Mouse (Mus musculus) left cerebral cortex, postnatal 14 days (tissue): ENCODE measurements around the gene Cypt4. TPM values are rescaled to one million over a fixed set of nuclear protein-coding genes. Genes with fewer than 3 reads are reported as not detected.
"Not testable (repeated sequence)": the region's sequence is repeated elsewhere in the genome, so short reads cannot be mapped to it uniquely, and the experiment has no call there.

Experiments
- DNase-seq, 2 experiments: peaks; one replicate each; pipeline ENCODE4 v3.0.0; 2021 to 2022; ENCODE audit warnings: low spot score in 2 of 2, mixed read lengths in 1 of 2
- intact Hi-C: fragments of 180-260 bp; cut with DNase I; formaldehyde crosslinking; loops from one replicate; pipeline ENCODE4 v1.15.1; 2025
- long read RNA-seq, 2 experiments: library from polyadenylated mRNA; stranded (forward); transcript quantifications; one replicate each; pipeline ENCODE4 v2.0.0; 2021
- total RNA-seq, 2 experiments: library from RNA; stranded (reverse); gene quantifications; 2 replicates each; pipeline ENCODE4 v1.2.3; 2021

The Cypt4 gene
- total RNA-seq, result not detected
- long read RNA-seq, experiment 1, result 0 reads
- long read RNA-seq, experiment 2, result 0 reads

- intact Hi-C loops, result no loop called here
- no peak for DNase-seq
Observed at GRCm38 (mm10) chr9:24624896-24625295, at the start of gene Cypt4. TSS of gene Cypt4 (plus strand) at chr9:24625196.

- DNase-seq, intact Hi-C loops: not testable (repeated sequence)
Observed at GRCm38 (mm10) chr9:24637341-24637740, 12.3 kb downstream of the Cypt4 start.

Other genes with a start within 250 kb of the Cypt4 start
- 10 to 100 TPM; 57.3 to 59.5 TPM for gene Dpy19l1, start 122.1 kb upstream of the Cypt4 start, total RNA-seq
- gene Dpy19l2, start 71.1 kb downstream of the Cypt4 start, total RNA-seq, result under 1 TPM; 0.25 to 0.29 TPM
- gene Tbx20, start 149.1 kb downstream of the Cypt4 start, total RNA-seq, result not detected